Mouse (Mus musculus): ENCODE results near the gene Ghdc.

Gene Ghdc

DNA sequence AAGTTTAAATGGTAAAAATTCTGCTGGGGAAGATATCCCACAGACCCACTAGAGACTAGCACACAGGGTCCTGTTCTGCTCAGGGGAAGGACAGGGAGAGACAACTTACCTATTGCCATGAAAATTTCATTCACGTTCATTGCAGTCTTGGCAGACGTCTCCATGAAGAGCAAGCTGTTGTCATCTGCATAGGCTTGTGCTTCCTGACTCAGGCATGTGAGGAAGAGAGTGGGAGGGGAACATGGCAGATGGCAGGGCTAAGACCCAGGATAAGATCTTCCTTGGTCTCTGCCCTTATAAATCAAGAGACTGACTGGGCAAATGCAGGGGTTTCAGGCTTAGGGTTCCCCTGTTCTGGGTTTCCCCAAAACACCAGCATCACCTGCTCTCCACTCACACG, 54.1 kb downstream of the Ghdc start:
- DNase-seq: no peak

Data from spleen, adult 18-20 months (tissue).